Mouse (Mus musculus) E14TG2a.4 (cell line): ENCODE results near the gene Akr7a5.

Source experiments
- CTCF ChIP-seq: conservative IDR thresholded peaks from 2 replicates; pipeline ENCODE4 v1.5.1; 2014; ENCODE audit warnings: low read length
- POU5F1 ChIP-seq: IDR thresholded peaks from 2 replicates; pipeline ENCODE4 v1.6.1; 2014; ENCODE audit warnings: low read length, borderline replicate concordance

GRCm38 (mm10) chr4:139281791-139282345 lies 28.7 kb upstream of the Akr7a5 start:
- TF ChIP-seq CTCF = no peak
- no peak for TF ChIP-seq POU5F1
